In the genomic region with DNA sequence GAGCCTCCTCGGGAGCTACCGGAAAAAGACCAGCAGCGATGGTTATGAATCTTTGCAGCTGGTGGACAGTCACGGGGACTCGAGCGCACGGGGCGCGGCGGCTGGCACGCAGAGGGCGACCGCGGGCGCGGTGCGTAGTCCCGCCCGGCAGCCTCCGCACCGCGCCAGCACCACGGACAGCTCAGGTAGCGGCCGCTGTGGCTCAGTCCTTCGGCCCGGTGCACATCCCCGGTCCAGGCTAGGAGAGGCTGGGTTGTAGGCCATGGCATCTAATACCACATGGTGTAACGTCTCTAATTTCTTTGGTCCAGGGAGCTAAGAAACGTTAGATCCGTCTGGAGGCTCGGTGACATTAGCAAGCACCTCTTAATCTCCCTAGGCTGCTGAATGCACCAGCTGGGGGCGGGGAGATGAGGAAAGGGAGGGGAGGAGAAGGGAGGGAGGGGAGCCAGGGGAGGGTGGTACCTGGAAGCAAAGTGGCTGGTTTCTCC, we compare ENCODE assay signal across 9 mouse cellular contexts. TPM values are rescaled to one million over a fixed set of nuclear protein-coding genes. Genes with fewer than 3 reads are reported as not detected.
DNase-seq lines count a peak whose midpoint lies in the region; ATAC-seq and TF ChIP-seq lines count a peak whose summit lies in the region.
"Had no signal": no experiment of that assay in that cellular context is flagged by ENCODE, and none has a peak within 500 bp of the region (broad histone marks: within the 10 kb centered on the region; RNA-seq: fewer than 3 reads in every experiment).

No protein-coding gene starts in this region.

- DNase-seq in heart, adult 11 months = peak; percentile 89
- DNase-seq in heart, postnatal 25 days (ENCODE audit: low spot score) = no peak
- peak; percentile 65 to 70 for DNase-seq in cerebellum, adult 2 months
- DNase-seq in forebrain, postnatal 0 days = peak; percentile 72
- DNase-seq in lung, adult 2 months = peak; percentile 11
- DNase-seq in urinary bladder, postnatal 36 days (ENCODE audit: low spot score in 2 of 2) = peak; percentile 13 to 30

- no peaks in the 10 kb centered on the region for H3K4me1 ChIP-seq in cerebellum, adult 2 months (ENCODE audit: control insufficient read depth, insufficient read depth, low read length)
- no peaks in the 10 kb centered on the region; the same call in 1 of the 2 replicates for H3K4me1 ChIP-seq in forebrain, postnatal 0 days (ENCODE audit: insufficient read depth)
- peaks cover 3% of the 10 kb centered on the region; the same call in 1 of the 2 replicates for H3K4me1 ChIP-seq in intestine, embryonic 16.5 days (ENCODE audit: control insufficient read depth, insufficient read depth, low read length)
- no peaks in the 10 kb centered on the region for H3K4me1 ChIP-seq in lung, adult 2 months (ENCODE audit: control insufficient read depth, insufficient read depth, low read length)
- H3K4me1 ChIP-seq in olfactory bulb, adult 2 months (ENCODE audit: control insufficient read depth, insufficient read depth, low read length) = peaks cover 12% of the 10 kb centered on the region

- WGBS in cerebellum, adult 2 months = under 1% methylated on average over 33 of the region's 33 CpGs
- 1% methylated on average over 33 of the region's 33 CpGs for WGBS in forebrain, postnatal 0 days
- under 1% methylated on average over 33 of the region's 33 CpGs for WGBS in intestine, embryonic 16.5 days
- WGBS in lung, adult 2 months = 2% methylated on average over 33 of the region's 33 CpGs
- WGBS in olfactory bulb, adult 2 months = under 1% methylated on average over 33 of the region's 33 CpGs

- no peaks in the 10 kb centered on the region for H3K9me3 ChIP-seq in forebrain, postnatal 0 days (ENCODE audit: low read length)
- no peaks in the 10 kb centered on the region for H3K9me3 ChIP-seq in intestine, embryonic 16.5 days (ENCODE audit: control insufficient read depth, low read length)

- peak overlapping the region; percentile 68 for H3K4me3 ChIP-seq in cerebellum, adult 2 months (replicated peaks; ENCODE audit: insufficient read depth, low read depth, low read length)
- H3K4me3 ChIP-seq in forebrain, postnatal 0 days (ENCODE audit: low read depth, low read length) = peak overlapping the region; percentile 58
- peak overlapping the region; percentile 35 for H3K4me3 ChIP-seq in intestine, embryonic 16.5 days (ENCODE audit: low read length)
- no peak overlapping the region for H3K4me3 ChIP-seq in lung, adult 2 months (replicated peaks; ENCODE audit: extremely low read depth, low read depth, low read length)
- peak overlapping the region; percentile 69 for H3K4me3 ChIP-seq in olfactory bulb, adult 2 months (ENCODE audit: insufficient read depth, low read depth, low read length)

- peak overlapping the region; percentile 65 for H3K27ac ChIP-seq in cerebellum, adult 2 months (ENCODE audit: insufficient read depth, low read length)
- H3K27ac ChIP-seq in forebrain, postnatal 0 days (ENCODE audit: low read depth, low read length) = peak overlapping the region; percentile 86
- H3K27ac ChIP-seq in intestine, embryonic 16.5 days (ENCODE audit: low read length) = no peak overlapping the region
- peak overlapping the region; percentile 22; the same call in 1 of the 2 replicates for H3K27ac ChIP-seq in olfactory bulb, adult 2 months (ENCODE audit: insufficient read depth, low read depth, low read length)

- intact Hi-C loops in heart, postnatal 25 days (cut with DNase I) = no loop called here

- no peak for TF ChIP-seq CTCF in cerebellum, adult 2 months (IDR thresholded peaks at IDR 0.05; ENCODE audit: borderline replicate concordance, insufficient read depth, low read depth, low read length)
- TF ChIP-seq CTCF in forebrain, postnatal 0 days (IDR thresholded peaks at IDR 0.05; ENCODE audit: low read depth) = no peak
- TF ChIP-seq CTCF in lung, adult 2 months (IDR thresholded peaks at IDR 0.05; ENCODE audit: insufficient read depth, low read length) = no peak
- TF ChIP-seq CTCF in olfactory bulb, adult 2 months (IDR thresholded peaks at IDR 0.05; ENCODE audit: insufficient read depth, low read depth, low read length) = no peak

- no peak for TF ChIP-seq POLR2A in cerebellum, adult 2 months (IDR thresholded peaks at IDR 0.05; ENCODE audit: borderline replicate concordance, insufficient read depth, low read length)
- TF ChIP-seq POLR2A in lung, adult 2 months (IDR thresholded peaks at IDR 0.05; ENCODE audit: borderline replicate concordance, extremely low read depth, low read depth, low read length) = no peak
- TF ChIP-seq POLR2A in olfactory bulb, adult 2 months (IDR thresholded peaks at IDR 0.05; ENCODE audit: insufficient read depth, low read depth, low read length) = no peak

- peak; percentile 76 for ATAC-seq in forebrain, postnatal 0 days
- ATAC-seq in intestine, embryonic 16.5 days = peak; percentile 91

- H3K36me3 ChIP-seq in forebrain, postnatal 0 days (ENCODE audit: insufficient read depth) = no peaks in the 10 kb centered on the region
- no peaks in the 10 kb centered on the region for H3K36me3 ChIP-seq in intestine, embryonic 16.5 days (ENCODE audit: control insufficient read depth, insufficient read depth, low read length)

- H3K9ac ChIP-seq in forebrain, postnatal 0 days = peak overlapping the region; percentile 87
- no peak overlapping the region for H3K9ac ChIP-seq in intestine, embryonic 16.5 days (ENCODE audit: low read depth, low read length)

- no peaks in the 10 kb centered on the region for H3K27me3 ChIP-seq in cerebellum, adult 2 months (ENCODE audit: control insufficient read depth, insufficient read depth, low read length)
- H3K27me3 ChIP-seq in forebrain, postnatal 0 days (ENCODE audit: insufficient read depth, low read length) = no peaks in the 10 kb centered on the region
- H3K27me3 ChIP-seq in intestine, embryonic 16.5 days (replicated peaks; ENCODE audit: control insufficient read depth, insufficient read depth, low read length) = peaks cover 15% of the 10 kb centered on the region

- H3K4me2 ChIP-seq in forebrain, postnatal 0 days (ENCODE audit: low read depth) = peak overlapping the region; percentile 71
- H3K4me2 ChIP-seq in intestine, embryonic 16.5 days (ENCODE audit: low read depth, low read length) = peak overlapping the region; percentile 64

RNA-seq across cellular contexts. Expression of a gene that starts 54.3 kb away (rescaled TPM):
- under 1 TPM; 0.42 to 0.56 TPM for total RNA-seq in heart, postnatal 25 days (2021)
- polyA plus RNA-seq in cerebellum, adult 2 months (2012; rRNA removed) = 109 and 126 TPM in 2 replicates
- 122 and 153 TPM in 2 replicates for total RNA-seq in forebrain, postnatal 0 days (2014; rRNA removed)
- 28.9 and 46.0 TPM in 2 replicates for polyA plus RNA-seq in forebrain, postnatal 0 days (2015; fragmentation: Nextera tagmentation; extraction: Ambion mirVana)
- polyA plus RNA-seq in intestine, embryonic 16.5 days (2015; fragmentation: Nextera tagmentation; extraction: Ambion mirVana) = 1.1 and 1.3 TPM in 2 replicates
- 1.2 and 1.9 TPM in 2 replicates for polyA plus RNA-seq in lung, adult 2 months (2012; rRNA removed)
- polyA plus RNA-seq in olfactory bulb, adult 2 months (2012; ENCODE audit: insufficient read depth, insufficient read length, low replicate concordance, missing spikeins) = 89.3 TPM in 1 of 2 replicates, not detected in the other
- polyA plus RNA-seq: C2C12 had no signal
